Mouse (Mus musculus) kidney, embryonic 15.5 days (tissue): ENCODE results near the gene Art1. TPM values are rescaled to one million over a fixed set of nuclear protein-coding genes. Genes with fewer than 3 reads are reported as not detected.
A peak's percentile ranks its signal among the peaks of the same experiment; 100 is the strongest.

Source experiments
- ATAC-seq: fragments of 200-750 bp; cut with Nextera tagmentation; replicated peaks from 2 replicates; pipeline ENCODE4 v1.8.0; 2017; ENCODE audit warnings: moderate TSS enrichment; ENCODE audit not compliant: low FRiP score
- H3K27ac ChIP-seq: fragments of 300-500 bp; sonication (generic); 2 replicates; pipeline ENCODE4 v1.5.1; 2015; ENCODE audit warnings: mild to moderate bottlenecking, inconsistent platforms
- H3K27me3 ChIP-seq: fragments of 300-500 bp; sonication (generic); 2 replicates; pipeline ENCODE4 v1.6.1; 2015; ENCODE audit warnings: inconsistent platforms
- H3K36me3 ChIP-seq: fragments of 300-500 bp; sonication (generic); 2 replicates; pipeline ENCODE4 v1.6.1; 2015; ENCODE audit warnings: inconsistent platforms
- H3K4me1 ChIP-seq: fragments of 300-500 bp; sonication (generic); 2 replicates; pipeline ENCODE4 v1.6.1; 2015; ENCODE audit warnings: inconsistent platforms
- H3K4me2 ChIP-seq: fragments of 300-500 bp; sonication (generic); 2 replicates; pipeline ENCODE4 v1.6.1; 2015; ENCODE audit warnings: moderate library complexity, mild to moderate bottlenecking, inconsistent platforms
- H3K4me3 ChIP-seq: fragments of 300-500 bp; sonication (generic); replicated peaks from 2 replicates; pipeline ENCODE4 v1.5.1; 2015; ENCODE audit warnings: mild to moderate bottlenecking, inconsistent platforms
- H3K9ac ChIP-seq: fragments of 300-500 bp; sonication (generic); 2 replicates; pipeline ENCODE4 v1.6.1; 2015; ENCODE audit warnings: mild to moderate bottlenecking, inconsistent platforms
- H3K9me3 ChIP-seq: fragments of 300-500 bp; sonication (generic); replicated peaks from 2 replicates; pipeline ENCODE4 v1.6.1; 2016; ENCODE audit warnings: inconsistent platforms
- WGBS: fragments of 180-500 bp; shearing (Covaris S2); methylation state at CpG from one replicate; pipeline ENCODE4 v1.1.7; 2015; ENCODE audit warnings: mixed read lengths; 5-methylcytosine and 5-hydroxymethylcytosine counted together
- polyA plus RNA-seq: library from polyadenylated mRNA; unstranded; fragments of >200 nt; fragmentation: Nextera tagmentation; extraction: Ambion mirVana; gene quantifications from 2 replicates; pipeline ENCODE4 v1.2.1, GENCODE M21; 2015

Gene Art1
- polyA plus RNA-seq, 1 experiment from 2014 or later: 2.4 TPM

- H3K4me1 ChIP-seq: no peaks in the 10 kb centered on the region
- no peak for ATAC-seq
These were observed 17.4 kb upstream of the Art1 start for GRCm38 (mm10) chr7:102084041-102084696.

GRCm38 (mm10) chr7:102087336-102087735, 14.2 kb upstream of the Art1 start:
- no peak for ATAC-seq
- no peaks in the 10 kb centered on the region for H3K27me3 ChIP-seq
- H3K4me3 ChIP-seq: no peak overlapping the region
- peaks cover 50% of the 10 kb centered on the region for H3K36me3 ChIP-seq
- no peaks in the 10 kb centered on the region for H3K4me1 ChIP-seq
- H3K9me3 ChIP-seq: no peaks in the 10 kb centered on the region
- H3K4me2 ChIP-seq: no peak overlapping the region
- no peak overlapping the region for H3K9ac ChIP-seq
- 81% methylated on average over 4 of the region's 4 CpGs for WGBS
- no peak overlapping the region for H3K27ac ChIP-seq

More at GRCm38 (mm10) chr7:102084041-102084696, 17.4 kb upstream of the Art1 start:
- no peaks in the 10 kb centered on the region for H3K27me3 ChIP-seq
- H3K9ac ChIP-seq: no peak overlapping the region
- 84% methylated on average over 26 of the region's 26 CpGs for WGBS
- no peak overlapping the region for H3K4me3 ChIP-seq
- no peaks in the 10 kb centered on the region for H3K9me3 ChIP-seq
- H3K4me2 ChIP-seq: no peak overlapping the region
- peaks cover 72% of the 10 kb centered on the region for H3K36me3 ChIP-seq
- H3K27ac ChIP-seq: no peak overlapping the region

- H3K9me3 ChIP-seq: no peaks in the 10 kb centered on the region
- peak overlapping the region; percentile 75 for H3K4me2 ChIP-seq
- H3K4me3 ChIP-seq: peak overlapping the region; percentile 39
- 0 out of 2 replicates have a peak overlapping the region, but pooled peaks have one; percentile 4 for H3K9ac ChIP-seq
- peak overlapping the region; percentile 78 for H3K27ac ChIP-seq
- WGBS: 2% methylated on average over 30 of the region's 30 CpGs
- no peaks in the 10 kb centered on the region for H3K27me3 ChIP-seq
- no peaks in the 10 kb centered on the region for H3K36me3 ChIP-seq
- peak; percentile 80 for ATAC-seq
- peaks cover 28% of the 10 kb centered on the region for H3K4me1 ChIP-seq
These were observed 1.5 kb upstream of the Art1 start for GRCm38 (mm10) chr7:102099760-102100661.

GRCm38 (mm10) chr7:102100868-102101267, 675 bp upstream of the Art1 start:
- no peak overlapping the region for H3K4me3 ChIP-seq
- H3K36me3 ChIP-seq: no peaks in the 10 kb centered on the region
- H3K4me1 ChIP-seq: peaks cover 27% of the 10 kb centered on the region
- H3K27ac ChIP-seq: peak overlapping the region; percentile 78; the same call in 1 of the 2 replicates
- ATAC-seq: no peak
- H3K9ac ChIP-seq: no peak overlapping the region
- H3K4me2 ChIP-seq: no peak overlapping the region; the same call in 1 of the 2 replicates
- WGBS: 26% methylated on average over 5 of the region's 5 CpGs
- H3K27me3 ChIP-seq: no peaks in the 10 kb centered on the region
- H3K9me3 ChIP-seq: no peaks in the 10 kb centered on the region

GRCm38 (mm10) chr7:102102241-102102640, 698 bp downstream of the Art1 start:
- Histone ChIP-seq H3K4me1 (peaks cover 35% of the 10 kb centered on the region), H3K9me3 (no peaks in the 10 kb centered on the region), H3K36me3 (no peaks in the 10 kb centered on the region), H3K9ac (no peak overlapping the region), H3K4me2 (no peak overlapping the region), H3K27ac (no peak overlapping the region), H3K4me3 (no peak overlapping the region), H3K27me3 (no peaks in the 10 kb centered on the region)
- no peak for ATAC-seq
- WGBS: 45% methylated on average over 8 of the region's 8 CpGs

- Histone ChIP-seq H3K4me2 (no peak overlapping the region), H3K9ac (no peak overlapping the region), H3K4me3 (no peak overlapping the region), H3K36me3 (no peaks in the 10 kb centered on the region), H3K27me3 (no peaks in the 10 kb centered on the region), H3K27ac (no peak overlapping the region), H3K4me1 (peaks cover 37% of the 10 kb centered on the region), H3K9me3 (no peaks in the 10 kb centered on the region)
- WGBS: 37% methylated on average over 6 of the region's 6 CpGs
- ATAC-seq: no peak
These were observed 1.2 kb downstream of the Art1 start for GRCm38 (mm10) chr7:102102696-102103095.

GRCm38 (mm10) chr7:102103555-102103954, 2.0 kb downstream of the Art1 start:
- Histone ChIP-seq H3K4me1 (peaks cover 37% of the 10 kb centered on the region), H3K36me3 (no peaks in the 10 kb centered on the region), H3K27ac (no peak overlapping the region), H3K9ac (no peak overlapping the region), H3K4me2 (no peak overlapping the region), H3K27me3 (no peaks in the 10 kb centered on the region), H3K9me3 (no peaks in the 10 kb centered on the region), H3K4me3 (no peak overlapping the region)
- ATAC-seq: no peak
- WGBS: 86% methylated on average over 2 of the region's 2 CpGs

GRCm38 (mm10) chr7:102104126-102104525, 2.6 kb downstream of the Art1 start:
- Histone ChIP-seq H3K36me3 (no peaks in the 10 kb centered on the region), H3K9me3 (no peaks in the 10 kb centered on the region), H3K9ac (no peak overlapping the region), H3K4me2 (no peak overlapping the region), H3K4me1 (peaks cover 34% of the 10 kb centered on the region), H3K27ac (no peak overlapping the region), H3K27me3 (no peaks in the 10 kb centered on the region), H3K4me3 (no peak overlapping the region)
- ATAC-seq: no peak
- 62% methylated on average over 5 of the region's 5 CpGs for WGBS

- Histone ChIP-seq H3K4me2 (peak overlapping the region; percentile 67), H3K4me3 (peak overlapping the region; percentile 31), H3K9me3 (no peaks in the 10 kb centered on the region), H3K27ac (no peak overlapping the region), H3K27me3 (no peaks in the 10 kb centered on the region), H3K36me3 (no peaks in the 10 kb centered on the region), H3K9ac (peak overlapping the region; percentile 36), H3K4me1 (peaks cover 10% of the 10 kb centered on the region)
- peak; percentile 57 for ATAC-seq
- WGBS: 24% methylated on average over 23 of the region's 23 CpGs
These were observed 5.2 kb downstream of the Art1 start for GRCm38 (mm10) chr7:102106700-102107141.

- WGBS: 82% methylated on average over 1 of the region's 1 CpGs
- ATAC-seq: no peak
These were observed 6.7 kb downstream of the Art1 start for GRCm38 (mm10) chr7:102108206-102108605.

GRCm38 (mm10) chr7:102109171-102109570, 7.6 kb downstream of the Art1 start, which contains the start of gene Art5:
Gene Art5 (minus strand): TSS chr7:102109489.
- no peaks in the 10 kb centered on the region for H3K27me3 ChIP-seq
- no peak for ATAC-seq
- 67% methylated on average over 7 of the region's 7 CpGs for WGBS
- no peak within 1 kb of the TSS for H3K9ac ChIP-seq
- H3K36me3 ChIP-seq: no peaks in the 10 kb centered on the region
- no peak within 1 kb of the TSS for H3K27ac ChIP-seq
- no peaks in the 10 kb centered on the region for H3K9me3 ChIP-seq
- no peak within 1 kb of the TSS for H3K4me3 ChIP-seq
- H3K4me2 ChIP-seq: no peak within 1 kb of the TSS
- peaks cover 10% of the 10 kb centered on the region for H3K4me1 ChIP-seq

More at GRCm38 (mm10) chr7:102108206-102108605, 6.7 kb downstream of the Art1 start:
- Histone ChIP-seq H3K27ac (no peak overlapping the region), H3K9ac (no peak overlapping the region), H3K4me2 (no peak overlapping the region), H3K4me1 (peaks cover 10% of the 10 kb centered on the region), H3K4me3 (no peak overlapping the region), H3K9me3 (no peaks in the 10 kb centered on the region), H3K27me3 (no peaks in the 10 kb centered on the region), H3K36me3 (no peaks in the 10 kb centered on the region)

GRCm38 (mm10) chr7:102109746-102110145, 8.2 kb downstream of the Art1 start:
- Histone ChIP-seq H3K9me3 (no peaks in the 10 kb centered on the region), H3K4me3 (no peak overlapping the region), H3K27me3 (no peaks in the 10 kb centered on the region), H3K4me2 (no peak overlapping the region), H3K4me1 (peaks cover 10% of the 10 kb centered on the region), H3K9ac (no peak overlapping the region), H3K36me3 (no peaks in the 10 kb centered on the region), H3K27ac (no peak overlapping the region)
- 89% methylated on average over 4 of the region's 4 CpGs for WGBS
- no peak for ATAC-seq
